ENCODE assay signal across 9 mouse cellular contexts in genomic region chr4:49519476-49519875, GRCm38 (mm10). TPM values are rescaled to one million over a fixed set of nuclear protein-coding genes. Genes with fewer than 3 reads are reported as not detected.
DNase-seq lines count a peak whose midpoint lies in the region; ATAC-seq and TF ChIP-seq lines count a peak whose summit lies in the region.
"Had no signal": no experiment of that assay in that cellular context is flagged by ENCODE, and none has a peak within 500 bp of the region (broad histone marks: within the 10 kb centered on the region; RNA-seq: fewer than 3 reads in every experiment).

No protein-coding gene starts in this region.

- no peaks in the 10 kb centered on the region for H3K27me3 ChIP-seq in kidney, embryonic 15.5 days
- H3K27me3 ChIP-seq in limb, embryonic 10.5 days (ENCODE audit: low read depth, poor library complexity, severe bottlenecking), result no peaks in the 10 kb centered on the region
- no peaks in the 10 kb centered on the region for H3K27me3 ChIP-seq in neural tube, embryonic 14.5 days (ENCODE audit: control insufficient read depth, insufficient read depth, low read length)

- no peaks in the 10 kb centered on the region for H3K9me3 ChIP-seq in kidney, embryonic 15.5 days (replicated peaks)
- no peaks in the 10 kb centered on the region for H3K9me3 ChIP-seq in limb, embryonic 10.5 days (replicated peaks)
- no peaks in the 10 kb centered on the region for H3K9me3 ChIP-seq in neural tube, embryonic 14.5 days (ENCODE audit: control insufficient read depth, low read length)

- no peak overlapping the region for H3K9ac ChIP-seq in kidney, embryonic 15.5 days
- no peak overlapping the region for H3K9ac ChIP-seq in neural tube, embryonic 14.5 days (replicated peaks; ENCODE audit: low read depth, low read length)

- WGBS in kidney, embryonic 15.5 days, result 81% methylated on average over 5 of the region's 5 CpGs
- 82% methylated on average over 5 of the region's 5 CpGs for WGBS in limb, embryonic 10.5 days
- 80% methylated on average over 5 of the region's 5 CpGs for WGBS in neural tube, embryonic 14.5 days

- no peak overlapping the region for H3K27ac ChIP-seq in kidney, embryonic 15.5 days
- no peak overlapping the region for H3K27ac ChIP-seq in bone marrow macrophage, adult 2 months (ENCODE audit: insufficient read depth, low read depth, low read length)
- H3K27ac ChIP-seq in limb, embryonic 10.5 days, result no peak overlapping the region
- no peak overlapping the region for H3K27ac ChIP-seq in neural tube, embryonic 14.5 days (ENCODE audit: low read depth, low read length)

- TF ChIP-seq CTCF in bone marrow macrophage, adult 2 months (IDR thresholded peaks at IDR 0.05; ENCODE audit: low read depth, low read length), result peak; percentile 42; the same call in 1 of the 2 replicates

- no peak for TF ChIP-seq POLR2A in bone marrow macrophage, adult 2 months (IDR thresholded peaks at IDR 0.05; ENCODE audit: borderline replicate concordance, low read depth, low read length)

- peaks cover 26% of the 10 kb centered on the region for H3K36me3 ChIP-seq in kidney, embryonic 15.5 days
- peaks cover 44% of the 10 kb centered on the region for H3K36me3 ChIP-seq in limb, embryonic 10.5 days
- no peaks in the 10 kb centered on the region for H3K36me3 ChIP-seq in neural tube, embryonic 14.5 days (ENCODE audit: control insufficient read depth, insufficient read depth, low read length)

- H3K4me1 ChIP-seq in kidney, embryonic 15.5 days, result peaks cover 17% of the 10 kb centered on the region
- peaks cover 14% of the 10 kb centered on the region for H3K4me1 ChIP-seq in bone marrow macrophage, adult 2 months (ENCODE audit: control insufficient read depth, insufficient read depth, low read length)
- peaks cover 17% of the 10 kb centered on the region for H3K4me1 ChIP-seq in limb, embryonic 10.5 days
- H3K4me1 ChIP-seq in neural tube, embryonic 14.5 days (ENCODE audit: control insufficient read depth, insufficient read depth, low read length), result peaks cover 14% of the 10 kb centered on the region

- peak overlapping the region; percentile 41 for H3K4me2 ChIP-seq in kidney, embryonic 15.5 days
- peak overlapping the region; percentile 27; the same call in 1 of the 2 replicates for H3K4me2 ChIP-seq in neural tube, embryonic 14.5 days (ENCODE audit: low read depth, low read length)

- DNase-seq in kidney, adult 8-10 months, result no peak
- no peak for DNase-seq in limb, embryonic 10.5 days (ENCODE audit: low spot score)
- DNase-seq in urinary bladder, postnatal 14 days (ENCODE audit: low spot score), result no peak
- no peak for DNase-seq in gastrocnemius, postnatal 36 days
- no peak for DNase-seq in adipocyte (ENCODE audit: low spot score)

- intact Hi-C loops in gastrocnemius, postnatal 36 days (cut with DNase I), result no loop called here

- ATAC-seq in kidney, embryonic 15.5 days (replicated peaks; ENCODE audit: low FRiP score), result no peak
- ATAC-seq in neural tube, embryonic 14.5 days (ENCODE audit: low read depth), result no peak

- H3K4me3 ChIP-seq in kidney, embryonic 15.5 days (replicated peaks), result 0 out of 2 replicates have a peak overlapping the region, but pooled peaks have one; percentile 14
- peak overlapping the region; percentile 42 for H3K4me3 ChIP-seq in bone marrow macrophage, adult 2 months (ENCODE audit: insufficient read depth, low read length)
- H3K4me3 ChIP-seq in limb, embryonic 10.5 days, result peak overlapping the region; percentile 75
- no peak overlapping the region for H3K4me3 ChIP-seq in neural tube, embryonic 14.5 days (ENCODE audit: low read depth, low read length)

RNA-seq across cellular contexts. Expression of gene Mrpl50, which starts 1.4 kb away (rescaled TPM):
- polyA plus RNA-seq in kidney, embryonic 15.5 days (2015; fragmentation: Nextera tagmentation; extraction: Ambion mirVana), result 84.8 and 93.1 TPM in 2 replicates
- 17.9 and 20.3 TPM in 2 replicates for polyA plus RNA-seq in bone marrow macrophage, adult 2 months (2012; ENCODE audit: insufficient read depth, insufficient read length, missing spikeins)
- polyA plus RNA-seq in limb, embryonic 10.5 days (2016; fragmentation: Nextera tagmentation; extraction: Ambion mirVana), result 79.6 and 86.6 TPM in 2 replicates
- 79.1 and 83.1 TPM in 2 replicates for polyA plus RNA-seq in neural tube, embryonic 14.5 days (2014; fragmentation: Nextera tagmentation; extraction: Ambion mirVana)
- total RNA-seq in gastrocnemius, postnatal 36 days (2021), result 10 to 100 TPM; 29.1 to 30.7 TPM

RNA-seq across cellular contexts. Expression of gene Zfp189, which starts 1.5 kb away (rescaled TPM):
- polyA plus RNA-seq in kidney, embryonic 15.5 days (2015; fragmentation: Nextera tagmentation; extraction: Ambion mirVana), result 10.3 and 10.5 TPM in 2 replicates
- 4.3 and 5.5 TPM in 2 replicates for polyA plus RNA-seq in bone marrow macrophage, adult 2 months (2012; ENCODE audit: insufficient read depth, insufficient read length, missing spikeins)
- 8.8 and 11.3 TPM in 2 replicates for polyA plus RNA-seq in limb, embryonic 10.5 days (2016; fragmentation: Nextera tagmentation; extraction: Ambion mirVana)
- 13.0 and 14.5 TPM in 2 replicates for polyA plus RNA-seq in neural tube, embryonic 14.5 days (2014; fragmentation: Nextera tagmentation; extraction: Ambion mirVana)
- 1 to 10 TPM; 2.8 to 3.1 TPM for total RNA-seq in gastrocnemius, postnatal 36 days (2021)

RNA-seq across cellular contexts. Expression of gene Baat, which starts 13.1 kb away (rescaled TPM):
- 0.16 TPM in 1 of 2 replicates, not detected in the other for polyA plus RNA-seq in kidney, embryonic 15.5 days (2015; fragmentation: Nextera tagmentation; extraction: Ambion mirVana)
- polyA plus RNA-seq in bone marrow macrophage, adult 2 months (2012; ENCODE audit: insufficient read depth, insufficient read length, missing spikeins), result not detected in 2 replicates
- polyA plus RNA-seq in limb, embryonic 10.5 days (2016; fragmentation: Nextera tagmentation; extraction: Ambion mirVana), result 0.11 and 0.21 TPM in 2 replicates
- not detected in 2 replicates for polyA plus RNA-seq in neural tube, embryonic 14.5 days (2014; fragmentation: Nextera tagmentation; extraction: Ambion mirVana)
- under 1 TPM in 1 of 2 experiments, not detected in 1; 0.28 TPM for total RNA-seq in gastrocnemius, postnatal 36 days (2021)
- total RNA-seq: common myeloid progenitor, adult 5-6 weeks had no signal

RNA-seq across cellular contexts. Expression of gene Aldob, which starts 29.9 kb away (rescaled TPM):
- polyA plus RNA-seq in kidney, embryonic 15.5 days (2015; fragmentation: Nextera tagmentation; extraction: Ambion mirVana), result 235 and 237 TPM in 2 replicates
- polyA plus RNA-seq in bone marrow macrophage, adult 2 months (2012; ENCODE audit: insufficient read depth, insufficient read length, missing spikeins), result not detected in 2 replicates
- polyA plus RNA-seq in limb, embryonic 10.5 days (2016; fragmentation: Nextera tagmentation; extraction: Ambion mirVana), result not detected in 2 replicates
- 0.45 and 0.91 TPM in 2 replicates for polyA plus RNA-seq in neural tube, embryonic 14.5 days (2014; fragmentation: Nextera tagmentation; extraction: Ambion mirVana)
- under 1 TPM in 1 of 2 experiments, not detected in 1; 0.20 TPM for total RNA-seq in gastrocnemius, postnatal 36 days (2021)
- total RNA-seq: common myeloid progenitor, adult 5-6 weeks had no signal

RNA-seq across cellular contexts. Expression of gene Acnat1, which starts 45.8 kb away (rescaled TPM):
- 0.27 and 0.94 TPM in 2 replicates for polyA plus RNA-seq in kidney, embryonic 15.5 days (2015; fragmentation: Nextera tagmentation; extraction: Ambion mirVana)
- not detected in 2 replicates for polyA plus RNA-seq in bone marrow macrophage, adult 2 months (2012; ENCODE audit: insufficient read depth, insufficient read length, missing spikeins)
- polyA plus RNA-seq in limb, embryonic 10.5 days (2016; fragmentation: Nextera tagmentation; extraction: Ambion mirVana), result 0.10 TPM in 1 of 2 replicates, not detected in the other
- polyA plus RNA-seq in neural tube, embryonic 14.5 days (2014; fragmentation: Nextera tagmentation; extraction: Ambion mirVana), result not detected in 2 replicates
- not detected for total RNA-seq in gastrocnemius, postnatal 36 days (2021)
